Mouse (Mus musculus): ENCODE data around the gene Vgll4. TPM values are rescaled to one million over a fixed set of nuclear protein-coding genes. Genes with fewer than 3 reads are reported as not detected.

Vgll4 gene
- polyA plus RNA-seq, 1 experiment, result 35.4 TPM

DNA sequence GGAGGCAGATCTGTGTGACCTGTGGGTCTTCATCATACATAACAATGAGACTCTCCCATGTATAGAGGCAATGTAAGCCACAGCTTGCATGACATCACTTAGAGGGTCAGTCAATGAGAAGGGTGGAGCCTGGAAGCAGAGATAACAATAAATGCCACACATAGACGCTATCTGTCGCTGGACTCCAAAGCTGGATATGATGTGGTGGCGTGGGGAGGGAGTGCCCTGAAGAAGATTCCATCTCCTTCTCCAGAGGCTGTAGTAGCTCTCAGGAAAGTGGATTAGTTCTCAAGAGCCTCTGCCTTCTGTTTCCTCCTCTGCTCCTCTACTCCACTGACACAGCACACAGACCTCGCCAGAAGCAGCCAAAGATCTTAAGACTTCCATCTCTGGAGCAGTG lies 89.0 kb downstream of the Vgll4 start:
- WGBS, result 32% methylated on average over 4 of the region's 4 CpGs

DNA sequence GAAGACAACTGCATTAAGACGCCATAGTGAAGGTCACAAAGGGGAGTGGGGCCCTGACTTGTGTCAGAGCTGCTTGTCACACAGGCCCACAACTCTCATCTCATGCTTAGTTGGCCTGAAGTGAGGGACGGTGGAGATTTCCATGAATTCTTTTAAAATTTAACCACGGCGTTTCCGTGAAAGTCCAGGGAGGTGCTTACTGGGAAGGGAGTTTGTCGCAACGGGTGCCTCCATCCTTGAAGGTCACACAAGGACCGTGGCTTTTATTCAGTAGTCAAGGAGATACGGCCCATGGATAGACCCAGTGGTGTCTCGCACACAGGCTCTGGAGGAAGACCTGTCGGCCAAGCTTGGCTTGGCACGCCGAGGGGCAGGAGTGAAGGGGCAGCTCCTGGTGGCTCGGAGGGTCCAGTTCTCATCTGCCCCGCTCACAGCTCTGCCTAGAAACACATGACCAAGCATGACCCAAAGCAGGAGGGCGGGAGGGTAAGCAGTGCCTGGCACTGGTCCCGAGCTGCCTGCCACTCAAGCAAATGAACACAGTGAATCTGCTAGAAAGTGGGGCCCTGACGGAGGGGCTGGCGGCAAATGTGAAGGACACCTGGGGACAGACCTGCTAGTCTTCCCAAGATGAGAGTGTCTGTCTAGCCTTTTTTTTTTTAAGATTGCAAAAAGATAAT lies 90.8 kb downstream of the Vgll4 start:
- 36% methylated on average over 19 of the region's 19 CpGs for WGBS
- DNase-seq (ENCODE audit: low read depth, low spot score), result no peak

More for the DNA sequence above, 89.0 kb downstream of the Vgll4 start:
- no peak for DNase-seq (ENCODE audit: low read depth, low spot score)

DNA sequence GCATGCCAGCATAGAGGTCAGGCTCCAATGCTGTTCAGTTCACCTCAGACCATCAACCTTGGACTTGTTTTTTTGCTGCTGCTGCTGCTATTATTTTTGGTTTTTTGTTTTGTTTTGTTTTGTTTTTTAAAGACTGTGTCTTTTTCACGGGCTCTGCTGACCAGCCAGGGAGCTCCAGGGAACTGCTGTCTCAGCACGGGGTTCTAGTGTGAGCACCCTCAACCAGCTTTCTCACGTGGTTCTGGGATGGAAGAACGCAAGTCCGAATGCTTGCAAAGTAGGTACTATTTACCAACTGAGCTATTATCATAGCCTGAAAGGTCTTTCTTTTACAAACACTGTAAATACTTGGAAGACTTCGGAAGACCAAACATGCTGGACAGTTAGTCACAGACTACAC lies 93.2 kb downstream of the Vgll4 start:
- 20% methylated on average over 6 of the region's 6 CpGs for WGBS

DNA sequence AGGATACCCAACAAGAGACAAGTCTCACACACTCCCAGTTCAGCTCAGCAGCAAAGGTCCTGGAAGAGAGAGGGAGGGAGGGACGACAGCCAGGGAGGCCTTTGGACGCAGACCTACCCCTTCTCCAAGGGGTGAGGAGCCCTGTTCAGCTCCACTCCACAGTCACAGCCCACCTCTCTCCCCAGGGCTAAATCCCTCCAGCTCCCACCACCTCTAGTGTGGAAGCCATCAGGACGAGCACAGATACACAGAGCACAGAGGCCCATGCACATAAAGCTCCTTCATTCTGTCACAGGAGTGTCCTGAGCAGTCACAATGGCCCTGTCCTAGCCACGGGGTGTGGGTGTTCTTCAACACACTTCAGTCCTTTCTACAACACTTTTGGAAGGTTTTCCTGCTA lies 93.8 kb downstream of the Vgll4 start:
- 17% methylated on average over 4 of the region's 4 CpGs for WGBS
- no peak for DNase-seq (ENCODE audit: low read depth, low spot score)

More for the DNA sequence above, 93.2 kb downstream of the Vgll4 start:
- no peak for DNase-seq (ENCODE audit: low read depth, low spot score)

DNA sequence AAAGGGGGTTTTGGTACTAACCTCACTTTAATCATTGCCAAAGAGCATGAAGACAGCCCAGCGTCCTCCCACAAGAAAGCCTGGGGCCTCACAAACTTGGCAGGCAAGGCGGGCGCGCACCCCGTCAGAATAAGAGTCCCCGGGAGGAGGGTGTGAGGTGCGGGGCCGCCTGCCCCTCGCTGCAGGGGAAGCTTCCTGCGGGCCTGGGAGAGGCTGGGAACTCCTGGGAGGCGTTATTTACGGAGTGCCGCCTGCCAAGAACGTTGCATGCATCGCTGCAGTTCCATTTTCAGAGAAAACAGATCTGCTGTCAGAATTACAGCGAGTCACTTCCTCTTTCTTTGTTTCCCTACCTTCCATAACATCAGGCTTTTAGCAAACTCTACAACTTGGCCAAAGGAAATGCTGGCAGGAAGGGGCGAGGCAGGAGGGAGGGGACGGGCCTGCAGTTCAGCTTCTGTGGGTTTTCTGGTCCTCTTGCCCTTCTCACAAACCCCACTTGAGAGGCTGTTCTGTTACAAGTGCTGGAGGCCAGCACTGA lies 94.7 kb downstream of the Vgll4 start:
- no peak for DNase-seq (ENCODE audit: low read depth, low spot score)
- WGBS, result 0% methylated on average over 18 of the region's 18 CpGs

DNA sequence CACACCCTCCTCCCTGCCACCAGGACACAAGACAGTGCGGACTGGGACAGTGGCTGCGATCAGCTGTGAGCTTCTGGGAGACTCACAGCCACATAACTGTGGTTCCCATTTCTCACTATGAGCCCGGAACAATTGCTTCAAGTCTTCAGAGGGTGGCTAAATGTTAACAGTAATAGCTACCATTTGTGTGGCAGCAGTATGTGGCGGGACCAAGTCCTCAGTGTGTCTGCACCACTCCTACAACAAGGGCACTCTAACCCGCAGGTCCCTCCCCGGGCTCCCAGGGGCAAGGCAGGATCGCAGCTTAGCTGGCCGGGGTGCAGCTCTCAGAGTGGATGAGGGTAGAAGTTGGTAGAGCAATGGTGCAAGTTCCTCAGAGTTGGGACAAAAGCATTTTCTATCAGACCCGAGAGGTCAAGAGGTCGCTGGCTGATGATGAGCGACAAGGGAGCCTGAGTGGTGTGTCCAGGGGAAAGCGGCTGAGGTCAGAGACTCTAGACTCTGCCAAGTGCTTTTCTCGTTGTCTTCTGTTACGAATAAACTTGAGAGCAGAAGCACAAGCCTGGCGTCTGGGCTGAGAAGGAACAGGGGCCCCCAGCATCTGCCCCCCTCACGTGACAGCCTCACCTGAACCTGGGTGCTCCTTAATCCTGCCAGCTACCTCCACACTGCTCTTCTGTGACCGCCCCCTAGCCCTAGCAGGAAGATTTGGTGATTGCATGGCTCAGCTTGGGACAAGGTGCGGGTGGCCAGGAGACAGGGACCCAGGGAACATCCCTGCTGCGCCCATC lies 95.5 kb downstream of the Vgll4 start:
- WGBS, result 4% methylated on average over 19 of the region's 19 CpGs
- DNase-seq (ENCODE audit: low read depth, low spot score), result no peak

DNA sequence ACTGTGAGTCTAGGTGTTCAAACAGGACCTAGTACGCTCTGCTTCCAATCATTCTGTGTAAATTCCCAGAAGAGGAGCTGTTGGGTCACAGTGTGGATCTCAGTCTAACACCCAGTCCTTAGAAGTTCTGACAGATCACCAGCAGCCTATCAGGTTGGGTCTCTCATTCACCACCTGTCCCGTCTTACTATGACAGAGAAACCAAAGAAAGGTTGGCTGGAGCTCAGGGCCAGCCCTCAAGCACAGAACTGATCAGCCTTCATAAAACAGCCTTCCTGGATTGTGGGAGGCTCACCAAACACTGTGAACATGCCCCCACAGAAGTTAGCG lies 96.0 kb downstream of the Vgll4 start:
- WGBS, result 34% methylated on average over 3 of the region's 3 CpGs
- DNase-seq (ENCODE audit: low read depth, low spot score), result no peak

DNA sequence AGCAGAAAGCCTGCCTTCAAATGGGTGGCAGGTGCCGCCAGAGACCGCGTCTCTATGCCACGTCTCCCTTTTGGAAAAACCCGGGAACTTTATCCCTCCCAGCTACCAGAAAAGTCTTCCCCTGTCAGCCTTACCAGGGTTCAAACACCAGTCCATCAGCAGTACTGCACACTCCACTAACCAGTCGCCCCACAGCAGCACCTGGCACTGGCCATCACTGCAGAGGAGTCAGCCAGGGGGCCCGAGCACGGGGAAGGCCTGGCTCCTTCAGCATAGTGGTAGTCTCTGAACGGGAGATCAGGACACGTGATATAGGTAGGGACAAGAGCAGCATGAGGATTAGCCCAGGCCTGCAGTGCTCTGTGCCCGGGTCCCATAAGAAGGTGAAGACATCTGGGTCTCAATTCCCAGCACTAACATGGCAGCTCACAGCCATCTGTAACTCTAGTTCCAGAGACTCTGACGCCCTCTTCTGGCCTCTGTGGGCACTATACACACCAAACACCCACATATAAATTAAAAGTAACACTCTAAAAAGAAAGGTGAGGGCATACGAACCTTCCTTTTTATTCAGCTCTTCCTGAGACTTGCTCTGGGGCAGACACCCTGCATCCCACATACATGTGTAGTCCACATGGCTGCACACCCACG lies 98.7 kb downstream of the Vgll4 start:
- WGBS, result 90% methylated on average over 14 of the region's 14 CpGs
- no peak for DNase-seq (ENCODE audit: low read depth, low spot score)

DNA sequence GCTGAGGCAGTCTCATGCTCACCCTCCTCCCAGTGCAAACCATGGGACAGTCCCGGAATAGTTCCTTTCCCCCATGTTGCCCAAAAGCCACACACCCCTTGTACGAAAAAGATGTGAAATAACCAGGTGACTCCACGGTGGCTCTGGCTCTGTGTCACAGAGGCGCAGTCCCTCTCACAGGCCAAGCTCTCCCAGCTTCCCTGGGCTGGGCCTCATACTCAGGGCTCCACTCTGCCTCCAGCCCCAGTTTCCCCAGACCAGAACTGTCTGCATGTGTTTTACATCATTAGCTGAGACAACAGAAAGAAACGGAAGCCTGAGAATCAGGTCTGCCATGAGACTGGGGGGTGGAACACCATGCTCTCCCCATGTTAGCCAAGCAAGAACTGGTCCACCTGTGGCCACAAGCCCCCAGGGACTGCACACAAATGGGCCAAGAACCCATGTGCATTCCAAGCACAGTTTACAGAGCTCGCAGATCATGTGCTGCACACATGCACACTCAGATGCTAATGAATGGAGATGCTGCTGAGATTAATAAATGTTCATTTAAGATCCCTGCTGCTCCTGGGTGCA lies 100.2 kb downstream of the Vgll4 start:
- WGBS, result 67% methylated on average over 6 of the region's 6 CpGs
- DNase-seq (ENCODE audit: low read depth, low spot score), result no peak

DNA sequence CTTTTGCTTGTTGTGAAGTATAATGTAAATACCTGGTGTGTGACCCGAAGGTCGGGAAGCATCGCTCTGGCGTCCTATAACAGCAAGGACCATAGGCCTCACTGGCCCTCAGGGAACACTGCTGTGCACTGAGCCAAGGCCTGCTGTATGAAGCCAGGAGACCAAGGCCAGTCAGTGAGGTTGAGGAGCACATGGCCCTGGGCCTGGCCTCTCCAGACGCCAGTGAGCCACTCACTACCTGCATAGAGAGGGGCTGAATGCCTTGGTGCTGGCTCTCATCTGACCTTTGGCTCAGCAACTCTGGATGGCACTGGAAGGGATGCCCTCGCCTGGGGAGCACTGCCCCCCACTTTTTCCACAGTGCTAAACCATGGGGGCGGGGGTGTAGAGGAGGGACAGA lies 101.1 kb downstream of the Vgll4 start:
- WGBS, result 80% methylated on average over 7 of the region's 7 CpGs
- DNase-seq (ENCODE audit: low read depth, low spot score), result no peak

DNA sequence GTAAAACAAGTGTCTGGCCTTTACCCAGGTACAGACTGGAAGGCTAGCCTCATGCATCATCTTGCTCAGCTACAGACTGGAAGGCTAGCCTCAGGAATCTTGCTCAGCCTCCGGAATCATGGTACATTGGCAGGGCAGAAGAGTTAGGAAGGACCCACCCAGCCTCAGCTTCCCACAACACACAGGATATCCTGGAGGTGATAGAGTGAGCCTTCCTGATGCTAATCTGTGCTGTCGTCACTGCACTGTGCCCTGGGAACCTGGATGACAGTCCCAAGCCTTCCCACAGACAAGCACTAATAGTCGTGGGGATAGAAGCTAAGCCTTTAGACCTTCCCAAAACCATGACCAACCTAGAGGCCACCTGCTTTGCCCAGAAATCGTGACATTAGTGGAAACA lies 103.2 kb downstream of the Vgll4 start:
- DNase-seq (ENCODE audit: low read depth, low spot score), result no peak
- 67% methylated on average over 4 of the region's 4 CpGs for WGBS

DNA sequence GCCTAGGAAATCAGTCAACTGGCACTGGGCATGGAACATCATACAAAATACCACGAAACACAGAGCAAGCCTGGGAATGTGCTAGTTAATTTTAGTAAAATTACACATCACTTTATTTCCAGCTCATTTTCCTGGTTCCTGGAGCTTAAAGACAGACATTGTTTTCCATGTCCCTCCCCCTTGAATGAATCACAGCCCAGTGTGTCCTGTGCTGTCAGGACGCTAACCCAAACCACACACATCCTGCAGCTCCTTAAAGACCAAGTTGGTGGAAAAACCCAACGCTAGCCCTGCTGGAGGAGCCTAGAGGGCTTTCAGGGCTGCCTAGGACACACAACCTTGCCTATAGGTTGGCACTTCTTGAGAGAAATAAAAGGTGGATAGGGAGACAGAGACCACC lies 103.7 kb downstream of the Vgll4 start:
- DNase-seq (ENCODE audit: low read depth, low spot score), result no peak

DNA sequence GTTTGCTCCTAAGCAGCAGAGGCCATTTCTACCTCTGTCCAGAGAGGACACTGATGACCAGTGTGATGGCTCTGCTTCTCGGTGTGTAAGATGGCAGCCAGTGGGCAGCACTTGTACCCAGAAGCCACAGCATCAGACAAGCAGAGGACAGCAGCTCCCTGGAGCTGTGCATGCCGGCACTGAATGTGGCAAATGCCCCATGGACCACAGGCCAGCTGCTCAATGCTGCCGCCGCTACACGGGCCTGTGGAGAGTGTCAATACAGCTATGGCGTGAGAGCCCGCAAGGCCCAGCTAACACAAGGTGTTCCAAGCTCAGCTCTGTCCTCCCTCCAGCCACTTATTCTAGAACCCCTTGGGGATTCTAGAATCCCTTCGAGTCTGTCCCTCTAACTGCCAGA lies 105.4 kb downstream of the Vgll4 start:
- DNase-seq (ENCODE audit: low read depth, low spot score), result no peak
- whole genome bisulfite sequencing, result 85% methylated on average over 8 of the region's 8 CpGs

More for the DNA sequence above, 103.7 kb downstream of the Vgll4 start:
- WGBS, result 30% methylated on average over 3 of the region's 3 CpGs

DNA sequence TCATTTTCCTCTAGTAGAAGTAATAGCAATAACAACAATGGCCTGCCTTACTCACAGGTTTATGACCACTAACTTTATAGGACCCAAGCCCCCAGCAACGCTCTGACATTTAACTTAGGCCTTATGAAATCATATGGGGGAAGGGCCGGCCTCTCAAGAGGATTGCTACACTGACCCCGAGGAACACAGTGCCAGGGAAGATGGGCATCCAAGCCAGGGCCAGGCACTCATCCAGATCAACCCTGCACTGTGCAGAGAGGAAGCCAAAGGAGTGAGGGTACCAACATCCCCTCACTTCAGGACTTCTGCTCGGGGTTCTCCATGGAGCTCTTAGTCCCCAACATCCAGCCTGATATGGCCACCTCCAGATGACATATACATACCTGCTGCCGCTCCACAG lies 106.3 kb downstream of the Vgll4 start:
- WGBS, result 80% methylated on average over 5 of the region's 5 CpGs
- DNase-seq (ENCODE audit: low read depth, low spot score), result no peak

DNA sequence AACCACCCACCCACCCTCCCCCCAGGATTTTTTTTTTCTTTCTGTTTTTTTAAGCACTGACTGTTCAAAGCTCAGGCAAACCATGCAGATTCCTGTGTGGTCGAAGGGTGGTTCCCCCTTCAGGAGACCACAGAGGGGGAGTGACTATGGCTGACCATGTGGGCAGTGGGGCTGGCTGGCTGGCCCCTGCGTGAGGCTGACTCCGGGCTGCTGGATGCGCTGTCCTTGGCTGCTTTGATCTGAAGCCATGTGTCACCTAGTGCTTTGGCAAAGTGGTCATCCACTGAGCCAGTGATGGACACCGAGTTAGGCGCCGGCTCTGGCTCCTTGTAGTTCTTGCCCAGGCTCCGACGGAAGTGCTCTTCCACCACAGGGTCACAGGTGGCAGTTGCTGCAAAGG lies 107.7 kb downstream of the Vgll4 start:
- 87% methylated on average over 9 of the region's 9 CpGs for WGBS

DNA sequence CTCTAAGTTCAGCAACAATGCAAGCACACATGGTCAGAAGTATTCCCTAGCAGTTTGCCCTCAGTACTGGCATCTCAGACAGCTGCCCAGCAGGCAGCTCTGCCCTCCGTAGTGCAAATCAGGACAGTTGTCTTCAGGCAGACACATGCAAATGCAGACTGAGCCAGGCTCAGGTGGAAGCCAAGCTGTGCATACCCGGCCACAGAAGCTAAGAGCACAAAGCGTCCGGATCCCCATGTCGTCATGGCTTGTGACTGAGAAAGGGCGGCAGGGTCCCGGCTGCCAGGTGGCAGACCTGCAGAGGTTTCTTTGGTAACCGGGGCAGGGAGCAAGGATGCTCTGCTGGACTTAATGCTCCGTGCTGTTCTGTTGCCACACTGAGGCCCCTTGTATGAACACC lies 108.2 kb downstream of the Vgll4 start:
- DNase-seq (ENCODE audit: low read depth, low spot score), result no peak
- 77% methylated on average over 9 of the region's 9 CpGs for WGBS

More for the DNA sequence above, 107.7 kb downstream of the Vgll4 start:
- no peak for DNase-seq (ENCODE audit: low read depth, low spot score)

DNA sequence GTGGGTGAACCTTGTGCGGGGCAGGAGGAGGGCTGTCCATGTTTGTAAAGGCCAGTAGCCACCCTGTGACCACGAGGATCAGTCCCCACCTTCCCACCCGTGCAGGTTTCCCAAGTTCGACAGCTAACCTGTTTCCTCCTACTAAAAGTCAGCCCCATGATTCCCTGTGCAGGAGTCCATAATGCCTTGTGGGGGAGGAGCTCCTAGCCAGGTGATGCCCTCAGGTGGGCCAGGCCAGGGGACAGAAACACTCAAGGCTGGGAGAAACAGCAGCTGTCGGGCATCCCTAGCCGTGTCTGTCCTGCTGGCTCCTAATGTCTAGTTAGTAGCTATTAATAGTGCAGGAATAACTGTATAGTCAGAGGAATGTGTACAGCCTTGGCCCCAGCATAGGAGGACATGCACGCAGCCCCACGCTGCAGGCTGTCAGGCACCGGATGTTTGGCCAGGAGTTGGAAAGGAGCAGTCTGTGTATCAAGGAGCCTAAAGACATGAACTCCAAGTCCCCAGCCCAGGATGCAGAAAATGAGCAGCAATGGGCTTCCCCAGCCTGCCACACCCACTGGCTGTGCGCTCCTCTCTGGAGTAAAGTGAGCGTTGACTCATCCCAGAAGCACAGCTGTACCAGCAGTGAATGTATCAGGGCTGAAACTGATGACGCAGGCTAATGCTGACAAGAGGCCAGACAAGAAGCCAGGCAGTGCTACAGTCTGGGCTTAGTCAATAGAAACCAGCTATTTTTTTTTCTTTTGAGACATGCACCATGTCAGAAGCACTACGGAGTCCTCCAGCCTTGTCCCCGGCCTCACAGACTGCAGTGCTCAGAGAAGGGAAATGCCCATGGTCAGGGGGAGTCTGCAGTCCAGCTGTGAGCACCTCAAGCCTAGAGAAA lies 108.9 kb downstream of the Vgll4 start:
- no peak for DNase-seq (ENCODE audit: low read depth, low spot score)
- WGBS, result 71% methylated on average over 14 of the region's 14 CpGs

DNA sequence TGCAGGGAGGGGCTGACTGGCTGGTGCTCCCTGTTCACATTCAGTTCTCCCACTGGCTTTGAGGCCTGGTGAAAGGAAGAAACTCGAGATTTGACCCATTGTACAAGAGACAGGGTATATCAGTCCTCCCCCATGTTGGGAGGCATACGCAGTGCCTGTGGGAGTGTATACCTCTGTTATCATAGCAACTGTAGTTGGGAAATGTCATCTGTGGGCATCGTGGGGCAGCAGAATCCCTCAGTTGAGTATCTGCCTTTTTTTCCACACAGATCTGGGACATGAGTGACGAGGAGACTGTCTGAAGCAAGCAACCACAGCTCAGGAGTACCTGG lies 111.1 kb downstream of the Vgll4 start:
- 80% methylated on average over 4 of the region's 4 CpGs for WGBS
- DNase-seq (ENCODE audit: low read depth, low spot score), result no peak

DNA sequence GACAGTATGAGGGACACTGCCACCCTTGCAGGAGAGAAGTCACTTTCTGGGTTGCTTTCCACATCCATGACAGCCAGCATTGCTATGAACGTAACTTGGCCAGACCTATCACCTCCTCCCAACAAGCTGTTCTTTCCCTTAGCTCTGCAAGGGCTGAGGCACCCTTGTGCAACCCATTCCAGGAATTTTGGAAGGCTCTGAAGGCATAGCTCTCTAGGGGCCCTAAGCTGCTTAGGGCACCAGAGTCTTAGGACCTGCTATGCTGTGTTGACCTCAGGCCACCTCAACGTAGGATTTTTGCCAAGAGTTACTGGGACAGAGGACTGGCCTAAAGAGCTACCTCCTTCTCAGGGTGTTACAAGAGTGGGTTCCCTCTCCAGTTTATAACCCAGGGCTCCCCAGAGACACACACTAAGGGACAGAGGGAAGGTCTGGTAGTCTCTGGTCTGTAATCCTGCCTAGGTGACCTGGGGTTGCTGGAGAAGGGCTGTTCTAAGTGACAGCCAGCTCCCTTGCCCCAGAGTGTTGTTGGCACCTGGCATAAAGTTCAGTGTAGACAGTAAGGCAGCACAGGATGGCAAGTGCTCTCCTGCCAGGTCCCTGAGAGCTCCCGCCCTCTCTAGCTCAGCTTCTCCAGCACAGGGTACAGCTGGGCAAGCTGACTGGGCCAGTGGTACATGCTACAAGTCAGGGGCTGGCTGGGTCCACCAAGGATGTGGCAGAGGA lies 111.6 kb downstream of the Vgll4 start:
- DNase-seq (ENCODE audit: low read depth, low spot score), result no peak

More for the DNA sequence above, 111.6 kb downstream of the Vgll4 start:
- 82% methylated on average over 3 of the region's 3 CpGs for WGBS

Measured in large intestine, adult 2 months (tissue).